Mouse (Mus musculus): Measurements from ENCODE around the gene Stambp.

GRCm38 (mm10) chr6:83599636-83600174, 27.2 kb upstream of the Stambp start:
- no peak for TF ChIP-seq GATA1 (IDR thresholded peaks at IDR 0.05; ENCODE audit: borderline replicate concordance, low read length)
- no peak for TF ChIP-seq FLI1 (IDR thresholded peaks at IDR 0.05; ENCODE audit: low read length)

Measured in megakaryocyte, embryonic 14.5 days (primary cell).